Mouse (Mus musculus) heart, embryonic 15.5 days (tissue): ENCODE measurements around the gene Colq. TPM values are rescaled to one million over a fixed set of nuclear protein-coding genes. Genes with fewer than 3 reads are reported as not detected.

Experiments
- ATAC-seq: fragments of 200-750 bp; cut with Nextera tagmentation; replicated peaks from 2 replicates; pipeline ENCODE4 v1.8.0; 2017; ENCODE audit warnings: low read depth, moderate TSS enrichment; ENCODE audit not compliant: insufficient number of reproducible peaks, insufficient read depth, low FRiP score
- H3K27ac ChIP-seq: fragments of 300-500 bp; sonication (generic); 2 replicates; pipeline ENCODE4 v1.5.1; 2015; ENCODE audit warnings: mild to moderate bottlenecking, inconsistent platforms
- H3K27me3 ChIP-seq: fragments of 300-500 bp; sonication (generic); 2 replicates; pipeline ENCODE4 v1.6.1; 2015; ENCODE audit warnings: inconsistent platforms
- H3K36me3 ChIP-seq: fragments of 300-500 bp; sonication (generic); 2 replicates; pipeline ENCODE4 v1.6.1; 2015; ENCODE audit warnings: mild to moderate bottlenecking, inconsistent platforms
- H3K4me1 ChIP-seq: fragments of 300-500 bp; sonication (generic); replicated peaks from 2 replicates; pipeline ENCODE4 v1.6.1; 2015; ENCODE audit warnings: inconsistent platforms
- H3K4me2 ChIP-seq: fragments of 300-500 bp; sonication (generic); 2 replicates; pipeline ENCODE4 v1.6.1; 2015; ENCODE audit warnings: inconsistent platforms, mild to moderate bottlenecking, moderate library complexity
- H3K4me3 ChIP-seq: fragments of 300-500 bp; sonication (generic); 2 replicates; pipeline ENCODE4 v1.5.1; 2015; ENCODE audit warnings: mild to moderate bottlenecking, inconsistent platforms
- H3K9ac ChIP-seq: fragments of 300-500 bp; sonication (generic); 2 replicates; pipeline ENCODE4 v1.6.1; 2015; ENCODE audit warnings: mild to moderate bottlenecking, inconsistent platforms
- H3K9me3 ChIP-seq: fragments of 300-500 bp; sonication (generic); replicated peaks from 2 replicates; pipeline ENCODE4 v1.6.1; 2016; ENCODE audit warnings: inconsistent platforms
- WGBS: fragments of 180-500 bp; shearing (Covaris S2); methylation state at CpG from one replicate; pipeline ENCODE4 v1.1.7; 2015; ENCODE audit warnings: mixed read lengths; 5-methylcytosine and 5-hydroxymethylcytosine counted together
- polyA plus RNA-seq: library from polyadenylated mRNA; unstranded; fragments of >200 nt; fragmentation: Nextera tagmentation; extraction: Ambion mirVana; gene quantifications from 2 replicates; pipeline ENCODE4 v1.2.1, GENCODE M21; 2015

Colq gene
- polyA plus RNA-seq, 1 experiment from 2014 or later, result 11.1 TPM

- Histone ChIP-seq H3K4me3 (no peak overlapping the region), H3K4me1 (peaks cover 36% of the 10 kb centered on the region), H3K9ac (no peak overlapping the region), H3K4me2 (no peak overlapping the region), H3K36me3 (no peaks in the 10 kb centered on the region), H3K27me3 (0 out of 2 replicates have a peak, but pooled peaks cover 8% of the 10 kb centered on the region), H3K9me3 (no peaks in the 10 kb centered on the region), H3K27ac (no peak overlapping the region)
- ATAC-seq, result no peak
- WGBS, result 85% methylated on average over 8 of the region's 8 CpGs
These were observed 33.9 kb downstream of the Colq start for GRCm38 (mm10) chr14:31557273-31557672.

- H3K36me3 ChIP-seq, result no peaks in the 10 kb centered on the region
- WGBS, result 86% methylated on average over 9 of the region's 9 CpGs
- H3K4me3 ChIP-seq, result no peak overlapping the region
- ATAC-seq, result no peak
- H3K4me2 ChIP-seq, result no peak overlapping the region
- H3K9me3 ChIP-seq, result no peaks in the 10 kb centered on the region
- no peak overlapping the region for H3K27ac ChIP-seq
- peaks cover 36% of the 10 kb centered on the region for H3K4me1 ChIP-seq
- H3K9ac ChIP-seq, result no peak overlapping the region
- 0 out of 2 replicates have a peak, but pooled peaks cover 8% of the 10 kb centered on the region for H3K27me3 ChIP-seq
These were observed 34.5 kb downstream of the Colq start for GRCm38 (mm10) chr14:31556526-31557260.

GRCm38 (mm10) chr14:31555963-31556434 lies 35.1 kb downstream of the Colq start:
- ATAC-seq, result no peak; the same call in 1 of the 2 replicates
- Histone ChIP-seq H3K4me1 (peaks cover 31% of the 10 kb centered on the region), H3K27me3 (0 out of 2 replicates have a peak, but pooled peaks cover 8% of the 10 kb centered on the region), H3K9ac (no peak overlapping the region), H3K9me3 (no peaks in the 10 kb centered on the region), H3K4me3 (no peak overlapping the region), H3K4me2 (no peak overlapping the region), H3K36me3 (no peaks in the 10 kb centered on the region), H3K27ac (no peak overlapping the region)
- 44% methylated on average over 14 of the region's 14 CpGs for WGBS

- WGBS, result 90% methylated on average over 7 of the region's 7 CpGs
- no peak overlapping the region for H3K4me2 ChIP-seq
- peaks cover 21% of the 10 kb centered on the region for H3K4me1 ChIP-seq
- no peaks in the 10 kb centered on the region for H3K36me3 ChIP-seq
- ATAC-seq, result no peak
- H3K9me3 ChIP-seq, result no peaks in the 10 kb centered on the region
- no peak overlapping the region for H3K9ac ChIP-seq
- H3K27me3 ChIP-seq, result 0 out of 2 replicates have a peak, but pooled peaks cover 8% of the 10 kb centered on the region
- H3K4me3 ChIP-seq, result no peak overlapping the region
- H3K27ac ChIP-seq, result no peak overlapping the region
These were observed 36.1 kb downstream of the Colq start for GRCm38 (mm10) chr14:31555021-31555420.

GRCm38 (mm10) chr14:31543885-31544442 lies 47.2 kb downstream of the Colq start:
- 0 out of 2 replicates have a peak, but pooled peaks cover 2% of the 10 kb centered on the region for H3K4me1 ChIP-seq
- WGBS, result 71% methylated on average over 11 of the region's 11 CpGs
- no peak overlapping the region for H3K4me2 ChIP-seq
- H3K27me3 ChIP-seq, result no peaks in the 10 kb centered on the region
- peaks cover 12% of the 10 kb centered on the region; the same call in 1 of the 2 replicates for H3K36me3 ChIP-seq
- 0 out of 2 replicates have a peak, but pooled peaks cover 3% of the 10 kb centered on the region for H3K9me3 ChIP-seq
- H3K4me3 ChIP-seq, result no peak overlapping the region
- no peak overlapping the region for H3K9ac ChIP-seq
- H3K27ac ChIP-seq, result no peak overlapping the region
- no peak for ATAC-seq

- H3K4me3 ChIP-seq, result no peak overlapping the region
- H3K27ac ChIP-seq, result no peak overlapping the region
- H3K4me2 ChIP-seq, result no peak overlapping the region
- no peaks in the 10 kb centered on the region for H3K27me3 ChIP-seq
- 0 out of 2 replicates have a peak, but pooled peaks cover 2% of the 10 kb centered on the region for H3K4me1 ChIP-seq
- ATAC-seq, result no peak
- no peaks in the 10 kb centered on the region for H3K36me3 ChIP-seq
- no peak overlapping the region for H3K9ac ChIP-seq
- 68% methylated on average over 6 of the region's 6 CpGs for WGBS
- H3K9me3 ChIP-seq, result no peaks in the 10 kb centered on the region
These were observed 53.8 kb downstream of the Colq start for GRCm38 (mm10) chr14:31537298-31537697.

- H3K4me2 ChIP-seq, result no peak overlapping the region
- no peaks in the 10 kb centered on the region; the same call in 1 of the 2 replicates for H3K36me3 ChIP-seq
- H3K27me3 ChIP-seq, result no peaks in the 10 kb centered on the region
- ATAC-seq, result no peak
- H3K9me3 ChIP-seq, result no peaks in the 10 kb centered on the region
- no peak overlapping the region for H3K4me3 ChIP-seq
- no peak overlapping the region for H3K9ac ChIP-seq
- peak overlapping the region; percentile 16; the same call in 1 of the 2 replicates for H3K27ac ChIP-seq
- H3K4me1 ChIP-seq, result 0 out of 2 replicates have a peak, but pooled peaks cover 2% of the 10 kb centered on the region
- 65% methylated on average over 3 of the region's 3 CpGs for WGBS
These were observed 58.5 kb downstream of the Colq start for GRCm38 (mm10) chr14:31532656-31533055.

GRCm38 (mm10) chr14:31531506-31532148 lies 59.5 kb downstream of the Colq start:
- Histone ChIP-seq H3K9me3 (no peaks in the 10 kb centered on the region), H3K36me3 (no peaks in the 10 kb centered on the region; the same call in 1 of the 2 replicates), H3K9ac (no peak overlapping the region), H3K4me2 (no peak overlapping the region), H3K4me1 (0 out of 2 replicates have a peak, but pooled peaks cover 2% of the 10 kb centered on the region), H3K27ac (peak overlapping the region; percentile 16; the same call in 1 of the 2 replicates), H3K27me3 (no peaks in the 10 kb centered on the region), H3K4me3 (no peak overlapping the region)
- WGBS, result 50% methylated on average over 12 of the region's 12 CpGs
- ATAC-seq, result 0 out of 2 replicates have a peak, but pooled peaks have one; percentile 31

GRCm38 (mm10) chr14:31530847-31531246 lies 60.3 kb downstream of the Colq start:
- ATAC-seq, result no peak
- Histone ChIP-seq H3K9ac (no peak overlapping the region), H3K9me3 (no peaks in the 10 kb centered on the region), H3K27ac (0 out of 2 replicates have a peak overlapping the region, but pooled peaks have one; percentile 16), H3K27me3 (no peaks in the 10 kb centered on the region), H3K4me1 (0 out of 2 replicates have a peak, but pooled peaks cover 2% of the 10 kb centered on the region), H3K4me2 (no peak overlapping the region), H3K36me3 (peaks cover 2% of the 10 kb centered on the region; the same call in 1 of the 2 replicates), H3K4me3 (no peak overlapping the region)
- WGBS, result 80% methylated on average over 4 of the region's 4 CpGs

- no peaks in the 10 kb centered on the region for H3K9me3 ChIP-seq
- no peak overlapping the region for H3K9ac ChIP-seq
- 67% methylated on average over 7 of the region's 7 CpGs for WGBS
- ATAC-seq, result no peak
- H3K27ac ChIP-seq, result no peak overlapping the region
- H3K4me1 ChIP-seq, result no peaks in the 10 kb centered on the region
- H3K27me3 ChIP-seq, result no peaks in the 10 kb centered on the region
- peaks cover 7% of the 10 kb centered on the region; the same call in 1 of the 2 replicates for H3K36me3 ChIP-seq
- H3K4me3 ChIP-seq, result no peak overlapping the region
- no peak overlapping the region for H3K4me2 ChIP-seq
These were observed 65.9 kb downstream of the Colq start for GRCm38 (mm10) chr14:31525040-31525810.
